Mouse (Mus musculus) left cerebral cortex, postnatal 36 days (tissue): ENCODE measurements around the gene Nhlh2. TPM values are rescaled to one million over a fixed set of nuclear protein-coding genes. Genes with fewer than 3 reads are reported as not detected.

Experiments
- DNase-seq, 2 experiments: peaks; one replicate each; pipeline ENCODE4 v3.0.0; 2021 to 2022; ENCODE audit warnings: low spot score in 2 of 2, mixed read lengths in 1 of 2
- intact Hi-C: fragments of 180-260 bp; cut with DNase I; formaldehyde crosslinking; loops from one replicate; pipeline ENCODE4 v1.15.1; 2025
- total RNA-seq, 2 experiments: library from RNA; stranded (reverse); gene quantifications; 2 replicates each; pipeline ENCODE4 v1.2.3; 2021

Gene Nhlh2
- under 1 TPM in 1 of 2 experiments, not detected in 1; 0.29 TPM for total RNA-seq

- intact Hi-C loops, result no loop called here
- DNase-seq, result no peak
Measured at GRCm38 (mm10) chr3:102009926-102010381, at the start of gene Nhlh2. Nhlh2 (plus strand) TSS chr3:102010076.

DNA sequence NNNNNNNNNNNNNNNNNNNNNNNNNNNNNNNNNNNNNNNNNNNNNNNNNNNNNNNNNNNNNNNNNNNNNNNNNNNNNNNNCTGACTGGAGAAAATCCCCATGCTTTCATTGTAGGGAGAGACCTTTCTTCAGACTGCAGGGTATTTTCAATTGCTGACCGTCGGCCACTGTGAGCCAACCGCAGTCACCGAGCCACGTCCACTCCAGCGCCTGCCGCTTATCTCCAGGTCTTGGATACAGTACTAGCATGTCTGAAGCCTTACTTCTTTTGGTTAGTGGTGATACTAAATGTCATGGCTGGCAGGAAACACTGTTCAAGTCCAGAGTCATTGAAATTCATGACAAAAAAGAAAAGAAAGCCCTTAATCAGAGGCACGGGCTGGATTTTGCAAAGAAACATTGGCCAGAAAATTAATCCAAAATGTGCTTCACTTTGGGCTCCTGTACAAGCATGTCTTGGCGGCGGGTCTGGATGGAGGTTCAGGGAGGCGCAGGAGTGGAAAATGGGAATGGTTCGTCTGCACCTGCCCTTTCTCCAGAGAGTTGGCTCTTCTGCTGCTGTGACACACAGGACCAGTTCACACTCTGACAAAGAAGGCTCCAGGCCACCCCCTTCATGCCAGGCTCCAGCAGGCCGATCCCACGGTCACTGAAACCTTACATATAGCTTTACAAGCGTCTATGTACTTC lies 48.6 kb upstream of the Nhlh2 start:
- intact Hi-C loops, result no loop called here

GRCm38 (mm10) chr3:101963501-101963900 lies 46.4 kb upstream of the Nhlh2 start:
- intact Hi-C loops, result no loop called here
- DNase-seq, result no peak

More for the DNA sequence above, 48.6 kb upstream of the Nhlh2 start:
- no peak for DNase-seq

- no peak for DNase-seq
- intact Hi-C loops, result no loop called here
Measured at GRCm38 (mm10) chr3:101964352-101964751, 45.5 kb upstream of the Nhlh2 start.

DNA sequence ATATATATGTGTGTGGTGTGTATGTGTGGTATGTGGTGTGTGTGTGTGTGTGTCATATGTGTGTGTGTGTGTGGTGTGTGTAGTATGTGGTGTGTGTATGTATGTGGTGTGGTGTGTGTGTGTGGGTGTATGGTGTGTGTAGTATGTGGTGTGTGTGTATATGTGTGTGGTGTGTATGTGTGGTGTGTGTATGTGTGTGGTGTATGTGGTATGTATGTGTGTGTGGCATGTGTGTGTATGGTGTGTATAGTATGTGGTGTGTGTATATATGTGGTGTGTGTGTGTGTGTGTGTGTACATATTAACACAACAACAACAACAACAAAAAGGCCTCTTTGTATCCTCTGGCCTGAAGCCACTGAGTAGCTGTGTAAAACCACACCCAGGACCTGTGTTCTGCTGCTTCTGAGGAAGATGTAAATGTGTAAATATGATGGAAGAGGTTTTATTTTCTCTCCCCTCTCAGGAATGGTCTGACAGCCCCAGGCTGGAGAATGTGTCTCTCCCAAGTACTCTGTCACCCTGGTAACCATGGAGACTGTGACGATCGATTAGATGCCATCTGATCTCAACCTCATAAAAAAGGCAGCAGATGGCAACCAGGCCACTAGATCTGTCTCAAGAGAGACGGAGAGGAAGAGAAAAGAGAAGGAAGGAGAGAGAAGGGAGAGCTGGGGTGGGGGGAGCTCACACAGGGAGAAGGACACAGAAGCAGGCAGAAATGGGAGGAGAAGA lies 42.9 kb upstream of the Nhlh2 start:
- DNase-seq, result no peak
- intact Hi-C loops, result no loop called here

GRCm38 (mm10) chr3:101975337-101975736 lies 34.5 kb upstream of the Nhlh2 start:
- DNase-seq, result no peak
- intact Hi-C loops, result no loop called here

GRCm38 (mm10) chr3:101978299-101978994 lies 31.4 kb upstream of the Nhlh2 start:
- DNase-seq, result peak; percentile 12 to 19
- intact Hi-C loops, result no loop called here

GRCm38 (mm10) chr3:101983917-101984316 lies 26.0 kb upstream of the Nhlh2 start:
- DNase-seq, result no peak
- intact Hi-C loops, result no loop called here

GRCm38 (mm10) chr3:101985634-101986033 lies 24.2 kb upstream of the Nhlh2 start:
- no peak for DNase-seq
- intact Hi-C loops, result no loop called here

DNA sequence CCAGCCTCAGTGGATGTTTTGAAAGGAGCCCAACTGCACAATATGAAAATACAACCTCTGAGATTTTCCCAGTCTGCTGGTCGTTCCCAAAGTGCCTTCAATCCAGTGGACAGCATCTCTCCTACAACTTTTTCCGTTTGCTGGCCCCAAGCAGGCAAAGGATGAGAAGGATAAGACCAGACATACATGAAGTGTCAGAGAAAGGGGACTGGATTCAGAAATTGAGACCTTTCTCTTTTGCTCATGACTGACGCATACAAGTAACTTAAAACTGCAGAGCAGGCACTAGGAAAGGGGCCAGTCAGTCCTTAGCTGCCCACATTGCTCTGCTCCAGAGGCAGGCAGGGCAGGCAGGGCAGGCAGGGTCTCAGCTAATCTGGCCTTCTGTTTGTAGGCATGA lies 19.7 kb upstream of the Nhlh2 start:
- no peak for DNase-seq
- intact Hi-C loops, result no loop called here

DNA sequence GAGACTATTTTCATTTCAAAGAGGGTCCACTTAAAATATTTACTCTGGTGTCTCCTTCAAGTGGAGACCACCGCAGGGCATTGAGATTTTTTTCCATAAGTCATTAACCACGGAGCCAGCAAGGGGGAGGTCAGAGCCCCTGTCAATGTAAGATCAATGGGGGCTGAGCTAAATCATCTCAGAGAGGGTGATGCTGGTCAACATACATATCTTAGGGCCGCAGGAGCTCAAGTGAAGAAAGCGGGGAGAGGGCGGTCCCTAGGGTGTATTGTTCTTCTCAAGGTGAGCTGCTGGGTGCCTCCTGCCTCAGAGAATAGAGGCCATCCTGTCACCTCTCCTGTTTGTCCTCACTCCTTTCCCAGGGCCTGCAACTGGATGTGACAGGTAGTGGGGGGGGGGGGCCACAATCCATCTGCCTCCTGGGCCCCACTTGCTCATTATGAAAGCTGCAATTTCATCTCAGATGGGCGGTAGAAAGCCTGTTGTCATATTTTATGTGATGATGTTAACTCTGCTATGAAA lies 18.8 kb upstream of the Nhlh2 start:
- intact Hi-C loops, result no loop called here
- no peak for DNase-seq

DNA sequence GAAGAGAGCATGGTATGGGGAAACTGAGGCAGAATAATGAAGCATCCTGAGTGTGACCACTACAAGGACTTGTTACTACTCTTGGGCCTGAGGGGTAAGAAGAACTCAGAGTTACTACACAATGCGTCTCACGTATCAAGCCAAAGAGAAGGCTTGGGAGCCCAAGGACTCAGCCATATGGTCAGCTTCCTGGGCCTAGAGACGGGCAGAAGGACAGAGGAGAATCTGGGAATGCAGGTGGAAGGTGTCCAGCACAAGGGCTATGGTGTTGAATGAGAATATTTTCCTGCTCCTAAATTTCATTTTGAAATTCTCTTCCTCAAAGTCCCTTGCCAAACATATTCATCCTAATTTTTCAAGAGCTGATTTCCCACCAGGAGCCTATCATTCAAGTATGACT lies 12.0 kb upstream of the Nhlh2 start:
- intact Hi-C loops, result no loop called here
- DNase-seq, result no peak

DNA sequence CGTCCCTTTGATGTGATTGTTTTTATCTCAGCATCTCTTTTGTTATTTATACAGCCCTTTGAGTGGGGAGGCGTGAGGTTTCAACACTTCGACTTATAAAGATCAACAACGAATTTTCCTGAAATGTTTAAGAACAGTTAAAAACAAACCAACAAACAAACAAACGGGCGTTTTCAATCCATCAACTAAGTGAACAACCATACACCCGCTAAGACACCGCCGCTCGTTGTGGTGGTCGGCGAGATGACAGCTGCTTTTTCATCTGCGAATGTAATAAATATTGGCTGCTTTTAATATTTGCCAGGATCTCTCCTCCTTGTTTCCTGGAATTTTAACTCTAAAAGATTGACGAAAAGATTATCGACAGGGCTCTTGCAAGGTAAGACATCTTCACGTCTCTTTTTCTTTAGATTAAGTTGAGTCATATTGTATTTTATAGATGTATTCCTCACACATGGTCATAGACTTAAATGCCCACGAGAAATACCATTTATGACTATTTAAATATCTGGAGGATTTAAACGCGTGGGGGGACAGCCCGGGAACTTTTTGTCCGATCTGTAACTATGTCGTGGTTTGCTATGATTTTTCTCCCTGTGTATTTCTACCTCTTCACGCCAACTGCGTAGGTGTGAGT lies 923 bp downstream of the Nhlh2 start:
- no peak for DNase-seq
- intact Hi-C loops, result no loop called here

- peak in 1 of 2 experiments; percentile 10 for DNase-seq
- intact Hi-C loops, result no loop called here
Measured at GRCm38 (mm10) chr3:102011318-102012075, 1.6 kb downstream of the Nhlh2 start.

DNA sequence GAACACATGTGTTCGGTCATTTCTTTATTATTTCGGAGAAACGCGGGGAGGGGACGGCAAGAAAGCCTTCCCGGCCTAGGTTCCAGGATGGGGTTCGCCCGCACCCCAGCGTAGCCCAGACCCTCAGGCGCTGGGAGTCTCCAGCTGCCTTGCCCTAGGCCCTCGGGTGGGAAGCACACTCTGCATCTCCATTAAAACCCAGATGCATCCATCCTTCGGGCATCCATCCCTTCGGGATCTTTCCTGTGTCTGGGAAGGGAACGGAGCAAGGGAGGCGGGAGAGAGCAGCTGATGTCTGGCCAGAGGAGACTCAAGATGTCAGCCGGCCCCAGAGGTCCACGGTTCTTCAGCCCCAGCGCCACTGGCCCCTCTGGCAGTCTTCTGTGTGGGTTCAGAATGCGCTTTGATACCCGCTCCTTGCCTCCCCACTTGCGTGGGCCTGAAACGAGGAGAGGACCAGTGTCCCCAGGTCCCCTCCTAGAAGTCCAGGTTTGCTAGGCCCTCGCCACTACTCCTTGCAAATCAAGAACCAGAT lies 2.3 kb downstream of the Nhlh2 start:
- intact Hi-C loops, result no loop called here
- DNase-seq, result no peak

GRCm38 (mm10) chr3:102012611-102013211 lies 2.8 kb downstream of the Nhlh2 start:
- DNase-seq, result peak; percentile 54 to 70
- intact Hi-C loops, result no loop called here

DNA sequence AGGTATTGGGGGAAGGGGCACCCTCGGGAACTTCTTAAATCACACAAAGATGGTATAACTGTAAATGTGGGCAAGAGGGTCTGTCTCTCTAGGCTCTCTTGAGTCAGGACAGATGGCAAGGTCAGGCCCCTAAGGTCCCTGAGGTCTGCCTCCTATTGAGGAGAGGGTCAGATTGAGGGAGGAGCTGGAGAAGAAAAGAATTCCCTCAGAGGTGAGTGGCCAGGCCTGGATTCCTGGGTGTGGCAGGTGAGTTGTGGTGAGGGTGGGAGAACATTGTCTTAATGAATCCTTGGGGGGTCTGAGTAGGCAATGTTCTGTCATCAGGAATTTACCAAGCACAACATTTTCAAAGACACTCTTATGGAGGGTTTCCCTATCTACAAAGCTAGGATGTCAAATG lies 10.7 kb downstream of the Nhlh2 start:
- no peak for DNase-seq
- intact Hi-C loops, result no loop called here

DNA sequence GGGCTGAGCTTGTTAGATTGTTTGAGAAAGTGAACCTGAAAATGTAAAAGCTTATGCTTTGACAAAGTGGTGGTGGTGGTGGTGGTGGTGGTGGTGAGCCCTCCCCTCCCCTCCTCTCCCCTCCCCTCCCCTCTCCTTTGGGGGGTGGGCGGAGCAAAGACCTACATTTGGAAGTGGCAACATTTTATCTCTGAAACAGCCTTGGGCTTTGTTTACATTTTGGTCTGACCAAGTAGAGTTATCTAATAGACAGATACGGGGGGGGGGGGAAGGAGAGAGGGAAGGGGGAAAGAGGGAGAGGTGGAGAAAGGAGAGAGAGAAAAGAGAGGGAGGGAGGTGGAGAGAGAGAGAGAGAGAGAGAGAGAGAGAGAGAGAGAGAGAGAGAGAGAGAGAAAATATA lies 12.8 kb downstream of the Nhlh2 start:
- intact Hi-C loops, result no loop called here
- DNase-seq, result no peak

GRCm38 (mm10) chr3:102023337-102023736 lies 13.5 kb downstream of the Nhlh2 start:
- intact Hi-C loops, result no loop called here
- no peak for DNase-seq
